Mouse (Mus musculus) kidney, postnatal 0 days (tissue): ENCODE data around the gene Nrde2. TPM values are rescaled to one million over a fixed set of nuclear protein-coding genes. Genes with fewer than 3 reads are reported as not detected.
A peak's percentile ranks its signal among the peaks of the same experiment; 100 is the strongest.

Source experiments
- ATAC-seq: fragments of 200-750 bp; cut with Nextera tagmentation; replicated peaks from 2 replicates; pipeline ENCODE4 v1.8.0; 2017; ENCODE audit warnings: low read depth, moderate number of reproducible peaks, moderate TSS enrichment, moderate library complexity; ENCODE audit not compliant: low FRiP score
- DNase-seq: peaks from one replicate; pipeline ENCODE4 v3.0.0-alpha.2; 2016; ENCODE audit warnings: low spot score
- H3K27ac ChIP-seq: fragments of 300-500 bp; sonication (generic); 2 replicates; pipeline ENCODE4 v1.5.1; 2014; ENCODE audit warnings: mild to moderate bottlenecking
- H3K27me3 ChIP-seq: fragments of 300-500 bp; sonication (generic); 2 replicates; pipeline ENCODE4 v1.6.1; 2014; ENCODE audit warnings: low read length, mixed read lengths; ENCODE audit not compliant: insufficient read depth
- H3K36me3 ChIP-seq: fragments of 300-500 bp; sonication (generic); 2 replicates; pipeline ENCODE4 v1.6.1; 2014; ENCODE audit warnings: low read length, mixed read lengths; ENCODE audit not compliant: insufficient read depth
- H3K4me1 ChIP-seq: fragments of 300-500 bp; sonication (generic); replicated peaks from 2 replicates; pipeline ENCODE4 v1.6.1; 2014; ENCODE audit warnings: antibody characterized with exemption, low read length, mixed read lengths; ENCODE audit not compliant: insufficient read depth
- H3K4me2 ChIP-seq: fragments of 300-500 bp; sonication (generic); 2 replicates; pipeline ENCODE4 v1.6.1; 2014; ENCODE audit warnings: mild to moderate bottlenecking, low read length, moderate library complexity, mixed read lengths
- H3K4me3 ChIP-seq: fragments of 300-500 bp; sonication (generic); replicated peaks from 2 replicates; pipeline ENCODE4 v1.5.1; 2014; ENCODE audit warnings: low read depth, low read length
- H3K9ac ChIP-seq: fragments of 300-500 bp; sonication (generic); 2 replicates; pipeline ENCODE4 v1.6.1; 2014; ENCODE audit warnings: low read depth, low read length
- H3K9me3 ChIP-seq: fragments of 300-500 bp; sonication (generic); replicated peaks from 2 replicates; pipeline ENCODE4 v1.6.1; 2016; ENCODE audit warnings: low read length, inconsistent platforms, mixed read lengths
- CTCF ChIP-seq: IDR thresholded peaks from 2 replicates; pipeline ENCODE4 v1.5.1; 2016; ENCODE audit warnings: antibody characterized with exemption, low read depth, mild to moderate bottlenecking, moderate library complexity
- WGBS: fragments of 180-500 bp; shearing (Covaris S2); extraction: QIAGEN DNeasy Blood & Tissue Kit; methylation state at CpG from one replicate; pipeline ENCODE4 v1.1.7; 2014; 5-methylcytosine and 5-hydroxymethylcytosine counted together
- polyA plus RNA-seq: library from polyadenylated mRNA; unstranded; fragments of >200 nt; fragmentation: Nextera tagmentation; extraction: Ambion mirVana; gene quantifications from 2 replicates; pipeline ENCODE4 v1.2.1, GENCODE M21; 2015

Gene Nrde2
- polyA plus RNA-seq, 1 experiment from 2014 or later = 17.2 TPM

DNA sequence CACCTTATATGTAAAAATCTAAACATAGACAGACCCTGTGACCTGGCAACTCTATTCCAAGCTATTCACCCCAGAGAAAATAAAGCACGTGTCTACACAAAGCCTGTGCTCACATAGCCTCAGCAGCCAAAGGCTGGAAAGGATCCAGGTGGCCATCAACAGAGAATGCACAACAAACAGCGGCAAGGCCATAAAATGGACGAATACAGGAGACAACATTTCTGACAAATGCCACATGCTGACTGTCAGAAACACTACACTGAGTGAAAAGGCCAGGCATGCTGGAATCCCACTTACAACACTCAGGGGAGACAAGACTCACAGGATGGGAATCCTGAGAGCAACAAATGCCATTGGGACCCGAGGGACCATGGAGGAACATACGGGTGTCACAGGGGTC, 15.2 kb downstream of the Nrde2 start:
- no peak for TF ChIP-seq CTCF
- H3K4me2 ChIP-seq = no peak overlapping the region
- no peaks in the 10 kb centered on the region for H3K9me3 ChIP-seq
- ATAC-seq (peak; percentile 42; the same call in 1 of the 2 replicates), DNase-seq (peak; percentile 80)
- H3K9ac ChIP-seq = no peak overlapping the region
- peaks cover 60% of the 10 kb centered on the region for H3K36me3 ChIP-seq
- no peak overlapping the region for H3K4me3 ChIP-seq
- WGBS = 47% methylated on average over 5 of the region's 5 CpGs
- no peaks in the 10 kb centered on the region; the same call in 1 of the 2 replicates for H3K4me1 ChIP-seq
- H3K27me3 ChIP-seq = no peaks in the 10 kb centered on the region
- H3K27ac ChIP-seq = no peak overlapping the region

GRCm38 (mm10) chr12:100143737-100144136, 15.7 kb downstream of the Nrde2 start:
- DNase-seq (peak; percentile 80), ATAC-seq (peak; percentile 75)
- no peak overlapping the region for H3K27ac ChIP-seq
- no peaks in the 10 kb centered on the region; the same call in 1 of the 2 replicates for H3K4me1 ChIP-seq
- no peaks in the 10 kb centered on the region for H3K27me3 ChIP-seq
- no peak overlapping the region for H3K9ac ChIP-seq
- no peak overlapping the region for H3K4me2 ChIP-seq
- 60% methylated on average over 9 of the region's 9 CpGs for WGBS
- H3K4me3 ChIP-seq = no peak overlapping the region
- peaks cover 60% of the 10 kb centered on the region for H3K36me3 ChIP-seq
- H3K9me3 ChIP-seq = no peaks in the 10 kb centered on the region
- TF ChIP-seq CTCF = no peak

DNA sequence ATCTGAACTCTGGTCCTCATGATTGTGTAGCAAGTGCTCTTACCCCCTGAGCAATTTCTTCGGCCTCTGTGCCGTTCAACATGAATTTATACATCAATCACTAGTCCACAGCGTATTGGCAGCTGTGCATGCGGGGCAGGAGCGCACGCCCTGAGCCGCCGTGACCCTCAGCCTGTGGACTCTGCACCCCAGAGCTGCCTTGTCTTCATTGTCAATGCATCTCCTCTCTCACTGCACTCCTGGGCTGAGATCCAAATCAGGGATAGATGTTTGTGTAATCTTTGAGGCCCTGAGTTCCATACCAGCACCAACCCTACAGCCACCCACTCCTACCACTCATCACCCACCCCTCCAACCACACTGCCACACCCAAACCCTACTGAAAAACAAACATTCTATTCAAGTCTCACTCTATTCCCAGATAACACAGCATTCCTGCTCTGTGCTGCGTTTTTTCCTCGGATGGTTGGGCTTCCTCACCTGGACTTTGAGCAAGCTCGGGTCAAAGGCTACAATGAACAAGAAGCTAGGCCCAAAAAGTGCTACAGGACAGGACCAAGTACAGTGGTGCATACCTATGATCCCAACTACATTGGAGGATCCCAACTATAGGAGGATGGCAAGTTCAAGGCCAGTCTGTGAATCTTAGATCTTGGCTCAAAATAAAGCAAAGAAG, 16.5 kb downstream of the Nrde2 start:
- Histone ChIP-seq H3K36me3 (peaks cover 63% of the 10 kb centered on the region), H3K4me3 (no peak overlapping the region), H3K4me1 (no peaks in the 10 kb centered on the region; the same call in 1 of the 2 replicates), H3K27ac (no peak overlapping the region), H3K9ac (no peak overlapping the region), H3K9me3 (no peaks in the 10 kb centered on the region), H3K4me2 (no peak overlapping the region), H3K27me3 (no peaks in the 10 kb centered on the region)
- WGBS = 89% methylated on average over 11 of the region's 11 CpGs
- TF ChIP-seq CTCF = no peak
- no peak for DNase-seq
- ATAC-seq = no peak; the same call in 1 of the 2 replicates

- H3K36me3 ChIP-seq = peaks cover 67% of the 10 kb centered on the region
- H3K27me3 ChIP-seq = no peaks in the 10 kb centered on the region
- no peak overlapping the region for H3K27ac ChIP-seq
Measured at GRCm38 (mm10) chr12:100135117-100135516, 24.3 kb downstream of the Nrde2 start.

GRCm38 (mm10) chr12:100134395-100134936, 25.0 kb downstream of the Nrde2 start:
- 73% methylated on average over 11 of the region's 11 CpGs for WGBS
- Histone ChIP-seq H3K4me1 (0 out of 2 replicates have a peak, but pooled peaks cover under 1% of the 10 kb centered on the region), H3K27me3 (no peaks in the 10 kb centered on the region), H3K4me2 (no peak overlapping the region), H3K4me3 (no peak overlapping the region), H3K27ac (no peak overlapping the region), H3K36me3 (peaks cover 64% of the 10 kb centered on the region), H3K9ac (no peak overlapping the region), H3K9me3 (no peaks in the 10 kb centered on the region)
- no peak for TF ChIP-seq CTCF
- 0 out of 2 replicates have a peak, but pooled peaks have one; percentile 22 for ATAC-seq
- DNase-seq = no peak

More at GRCm38 (mm10) chr12:100135117-100135516, 24.3 kb downstream of the Nrde2 start:
- Histone ChIP-seq H3K4me2 (no peak overlapping the region), H3K4me3 (no peak overlapping the region), H3K4me1 (no peaks in the 10 kb centered on the region), H3K9ac (no peak overlapping the region), H3K9me3 (no peaks in the 10 kb centered on the region)
- WGBS = 84% methylated on average over 3 of the region's 3 CpGs
- DNase-seq (no peak), ATAC-seq (no peak)
- no peak for TF ChIP-seq CTCF

GRCm38 (mm10) chr12:100131655-100132054, 27.8 kb downstream of the Nrde2 start:
- Histone ChIP-seq H3K9me3 (no peaks in the 10 kb centered on the region), H3K4me3 (no peak overlapping the region), H3K9ac (no peak overlapping the region), H3K27me3 (no peaks in the 10 kb centered on the region), H3K4me1 (peaks cover 21% of the 10 kb centered on the region), H3K4me2 (no peak overlapping the region), H3K27ac (no peak overlapping the region), H3K36me3 (peaks cover 44% of the 10 kb centered on the region)
- ATAC-seq = no peak
- 49% methylated on average over 8 of the region's 8 CpGs for WGBS
- peak; percentile 87 for TF ChIP-seq CTCF
- DNase-seq = peak; percentile 86
